Mouse (Mus musculus): ENCODE results near the gene H2-Oa. TPM values are rescaled to one million over a fixed set of nuclear protein-coding genes. Genes with fewer than 3 reads are reported as not detected.

Gene H2-Oa
- polyA plus RNA-seq (2017; shearing (Covaris generic)) = 37.0 TPM

DNA sequence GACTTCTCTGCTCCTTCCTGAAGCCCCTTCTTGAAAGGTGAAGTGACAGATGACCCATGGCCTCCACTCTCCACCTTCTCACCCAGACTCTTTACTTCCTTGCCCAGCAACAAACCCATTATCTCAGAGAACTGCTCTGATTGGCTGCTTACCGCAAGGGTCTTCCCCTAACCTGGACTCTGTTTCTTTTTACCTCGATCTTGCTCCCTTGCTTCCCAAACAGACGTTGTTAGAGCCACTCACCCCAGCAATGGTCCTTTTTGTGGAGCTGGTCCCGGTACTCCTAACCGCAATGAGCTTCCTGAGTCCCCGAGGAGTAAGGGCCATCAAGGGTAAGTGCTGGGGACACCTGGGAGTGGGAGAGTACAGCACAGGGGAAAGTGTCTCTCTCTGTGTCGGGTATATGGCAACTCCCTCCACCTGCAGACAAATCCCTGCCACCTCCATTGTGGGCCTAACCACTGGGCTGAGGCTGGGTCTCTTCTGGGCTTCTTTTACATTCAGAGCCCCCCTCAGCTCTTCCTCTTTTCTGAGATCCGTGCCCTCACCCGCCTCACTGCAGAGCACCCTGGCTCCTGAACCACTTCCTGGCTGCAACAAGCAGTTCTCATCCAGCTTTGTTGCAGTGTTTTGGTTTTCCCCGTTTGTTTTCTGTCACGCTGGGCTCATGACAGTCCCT is at the start of gene H2-Oa:
TSS of gene H2-Oa (plus strand) at position 144 of the 679 bp plus-strand sequence.

DNA sequence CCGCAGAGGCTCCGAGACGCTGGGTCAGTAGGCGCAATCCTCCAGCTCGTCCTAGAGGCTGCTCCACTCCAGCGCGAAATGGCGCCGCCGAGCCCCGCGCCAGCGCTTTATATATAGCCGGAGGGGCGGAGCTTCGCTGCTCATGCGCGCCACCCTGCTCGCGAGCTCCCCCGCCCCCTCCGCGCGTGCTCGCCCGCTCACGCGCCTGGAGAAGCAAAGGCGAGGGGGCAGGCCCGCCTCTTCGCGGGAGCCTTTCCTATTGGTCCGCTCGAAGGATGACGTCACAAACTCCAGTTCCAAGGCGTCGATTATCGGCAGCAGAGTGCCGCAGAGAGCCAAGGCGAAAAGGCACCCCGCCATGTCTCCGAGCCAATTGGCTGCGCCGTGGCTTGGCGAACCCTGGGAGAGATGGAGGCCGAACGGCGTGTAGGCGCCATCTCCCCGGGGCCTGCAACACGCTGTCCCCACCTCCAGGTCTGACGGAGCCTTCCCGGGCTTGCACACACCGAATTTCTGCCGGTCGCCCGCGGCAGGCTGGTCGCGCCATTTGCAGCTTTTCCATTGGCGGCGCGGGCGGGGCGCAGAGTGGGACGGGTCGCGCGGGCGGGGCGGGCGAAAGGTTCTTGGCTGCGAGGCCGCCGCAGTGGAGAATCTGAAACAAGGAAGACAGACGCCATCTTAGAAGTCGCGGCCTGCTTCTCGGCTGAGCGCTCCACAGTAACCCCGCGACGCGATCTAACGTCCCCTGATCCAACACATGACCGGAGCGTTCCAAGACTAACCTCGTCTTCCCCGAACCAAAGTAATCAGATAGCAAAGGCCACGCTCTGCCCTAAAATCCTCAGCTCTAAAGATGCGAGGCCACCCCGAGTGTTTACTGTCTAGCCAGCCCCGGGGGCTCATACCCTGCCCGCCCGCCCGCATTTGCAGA is 27.4 kb downstream of the H2-Oa start, which contains the start of gene H2-DMa:
TSS of gene H2-DMa (plus strand) at position 293 of the 931 bp plus-strand sequence.

DNA sequence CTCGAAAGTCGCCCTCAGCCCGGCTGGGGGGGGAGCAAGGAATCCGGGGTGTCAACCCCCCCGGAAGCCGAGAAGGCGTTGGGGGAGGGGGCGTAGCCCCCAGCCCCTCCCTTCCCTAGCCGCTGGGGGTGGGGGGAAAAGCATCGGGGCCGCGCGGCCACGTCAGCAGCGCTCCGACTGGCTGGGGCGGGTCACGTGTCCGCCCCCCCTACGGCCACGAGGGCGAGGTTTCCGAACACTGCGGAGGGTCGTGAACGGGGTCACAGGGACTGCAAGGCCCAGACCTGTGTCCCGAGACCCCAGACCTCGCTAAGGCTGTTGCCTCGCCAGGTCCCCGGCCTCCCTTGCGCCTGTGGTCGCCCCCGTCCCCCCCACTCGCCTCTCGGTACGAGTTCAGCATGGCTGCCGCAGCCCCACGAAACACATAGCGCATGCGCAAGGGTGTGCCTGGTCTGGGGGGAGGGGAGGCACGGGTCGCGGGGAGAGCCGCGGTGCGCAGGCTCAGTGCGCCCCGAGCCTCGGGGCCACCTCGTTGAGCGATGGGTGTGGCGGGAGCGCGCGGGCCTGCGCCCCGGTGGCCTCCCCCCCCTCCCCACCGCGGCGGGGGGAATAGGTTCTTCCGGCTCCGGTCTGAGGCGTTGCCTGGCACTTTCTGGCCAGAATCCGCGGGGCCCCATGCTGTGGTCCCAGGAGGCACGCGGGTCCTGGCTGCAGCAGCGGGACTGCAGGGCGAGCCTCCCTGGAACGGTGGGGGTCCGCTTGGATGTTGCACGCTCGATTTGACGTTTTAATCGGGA is 30.2 kb downstream of the H2-Oa start, which contains the start of gene Brd2:
TSS of gene Brd2 (minus strand) at position 447 of the 797 bp plus-strand sequence.

DNA sequence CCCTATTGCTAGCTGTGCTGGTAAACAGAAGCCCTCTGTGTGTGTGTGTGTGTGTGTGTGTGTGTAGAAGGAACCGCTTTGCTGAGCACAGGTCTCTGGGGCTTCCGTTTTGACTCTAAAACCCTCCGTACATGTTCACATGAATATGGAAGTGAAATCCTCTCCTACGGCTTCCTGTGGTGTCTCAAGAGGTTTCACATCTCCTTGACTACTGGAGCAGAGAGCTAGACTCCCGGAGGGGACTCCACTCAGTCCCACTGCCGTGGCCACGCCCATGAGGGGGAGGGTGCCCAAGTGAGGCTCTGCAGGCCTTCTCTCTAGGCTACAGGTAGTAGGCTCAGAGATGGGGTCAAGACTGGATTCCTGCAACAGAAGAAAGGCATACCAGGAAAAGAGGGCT is 50.9 kb downstream of the H2-Oa start, which contains the start of gene H2-DMb2:
TSS of gene H2-DMb2 (plus strand) at position 275 of the 400 bp plus-strand sequence.

Other genes starting within 250 kb of the H2-Oa start
- gene Cd320, start 249.2 kb upstream of the H2-Oa start, polyA plus RNA-seq (2017; shearing (Covaris generic)) = 26.2 TPM
- gene Gm7029, start 218.5 kb upstream of the H2-Oa start, polyA plus RNA-seq (2017; shearing (Covaris generic)) = not detected
- gene Kifc1, start 201.7 kb upstream of the H2-Oa start, polyA plus RNA-seq (2017; shearing (Covaris generic)) = 5.5 TPM
- gene Platr17, start 187.2 kb upstream of the H2-Oa start, polyA plus RNA-seq (2017; shearing (Covaris generic)) = 4.0 TPM
- gene Daxx, start 182.9 kb upstream of the H2-Oa start, polyA plus RNA-seq (2017; shearing (Covaris generic)) = 143 TPM
- gene Tapbp, start 176.4 kb upstream of the H2-Oa start, polyA plus RNA-seq (2017; shearing (Covaris generic)) = 701 TPM
- gene Zbtb22, start 176.4 kb upstream of the H2-Oa start, polyA plus RNA-seq (2017; shearing (Covaris generic)) = 23.0 TPM
- 107 TPM for gene Rgl2, start 162.8 kb upstream of the H2-Oa start, polyA plus RNA-seq (2017; shearing (Covaris generic))
- 152 TPM for gene Pfdn6, start 152.0 kb upstream of the H2-Oa start, polyA plus RNA-seq (2017; shearing (Covaris generic))
- 76.0 TPM for gene Wdr46, start 151.7 kb upstream of the H2-Oa start, polyA plus RNA-seq (2017; shearing (Covaris generic))
- 46.4 TPM for gene B3galt4, start 140.9 kb upstream of the H2-Oa start, polyA plus RNA-seq (2017; shearing (Covaris generic))
- 90.1 TPM for gene Vps52, start 136.5 kb upstream of the H2-Oa start, polyA plus RNA-seq (2017; shearing (Covaris generic))
- 3,509 TPM for gene Rps18, start 136.3 kb upstream of the H2-Oa start, polyA plus RNA-seq (2017; shearing (Covaris generic))
- 12,738 TPM for gene H2-K1, start 92.0 kb upstream of the H2-Oa start, polyA plus RNA-seq (2017; shearing (Covaris generic))
- 15.2 TPM for gene Ring1, start 67.7 kb upstream of the H2-Oa start, polyA plus RNA-seq (2017; shearing (Covaris generic))
- 37.9 TPM for gene H2-Ke6, start 64.3 kb upstream of the H2-Oa start, polyA plus RNA-seq (2017; shearing (Covaris generic))
- gene Slc39a7, start 60.7 kb upstream of the H2-Oa start, polyA plus RNA-seq (2017; shearing (Covaris generic)) = 157 TPM
- 23.4 TPM for gene Rxrb, start 60.5 kb upstream of the H2-Oa start, polyA plus RNA-seq (2017; shearing (Covaris generic))
- gene Col11a2, start 52.9 kb upstream of the H2-Oa start, polyA plus RNA-seq (2017; shearing (Covaris generic)) = 2.1 TPM
- 119 TPM for gene H2-DMa, start 27.2 kb downstream of the H2-Oa start, polyA plus RNA-seq (2017; shearing (Covaris generic))
- 109 TPM for gene Brd2, start 30.3 kb downstream of the H2-Oa start, polyA plus RNA-seq (2017; shearing (Covaris generic))
- gene H2-DMb2, start 51.0 kb downstream of the H2-Oa start, polyA plus RNA-seq (2017; shearing (Covaris generic)) = 5.8 TPM
- 1.5 TPM for gene H2-DMb1, start 60.7 kb downstream of the H2-Oa start, polyA plus RNA-seq (2017; shearing (Covaris generic))
- 423 TPM for gene Tap1, start 95.2 kb downstream of the H2-Oa start, polyA plus RNA-seq (2017; shearing (Covaris generic))
- 573 TPM for gene Psmb9, start 95.4 kb downstream of the H2-Oa start, polyA plus RNA-seq (2017; shearing (Covaris generic))
- gene Psmb8, start 105.4 kb downstream of the H2-Oa start, polyA plus RNA-seq (2017; shearing (Covaris generic)) = 1,461 TPM
- gene Tap2, start 111.2 kb downstream of the H2-Oa start, polyA plus RNA-seq (2017; shearing (Covaris generic)) = 432 TPM
- gene H2-Ob, start 146.6 kb downstream of the H2-Oa start, polyA plus RNA-seq (2017; shearing (Covaris generic)) = 94.0 TPM
- gene H2-Ab1, start 165.3 kb downstream of the H2-Oa start, polyA plus RNA-seq (2017; shearing (Covaris generic)) = 19.6 TPM
- gene H2-Aa, start 195.5 kb downstream of the H2-Oa start, polyA plus RNA-seq (2017; shearing (Covaris generic)) = 15.2 TPM
- 10.9 TPM for gene H2-Eb1, start 213.5 kb downstream of the H2-Oa start, polyA plus RNA-seq (2017; shearing (Covaris generic))
- 0.07 TPM for gene H2-Eb2, start 233.3 kb downstream of the H2-Oa start, polyA plus RNA-seq (2017; shearing (Covaris generic))

Measured in CD4-positive, CD25-positive, alpha-beta regulatory T cell, adult 9 weeks (primary cell).